Mouse (Mus musculus): ENCODE results near the gene Gpr63. TPM values are rescaled to one million over a fixed set of nuclear protein-coding genes. Genes with fewer than 3 reads are reported as not detected.

Gene Gpr63
- polyA plus RNA-seq (2014; fragmentation: Illumina TruSeq; extraction: RNeasy Lipid Tissue Mini Kit (QIAGEN cat#74804); ENCODE audit: low read depth, low replicate concordance), result 0.32 TPM

DNA sequence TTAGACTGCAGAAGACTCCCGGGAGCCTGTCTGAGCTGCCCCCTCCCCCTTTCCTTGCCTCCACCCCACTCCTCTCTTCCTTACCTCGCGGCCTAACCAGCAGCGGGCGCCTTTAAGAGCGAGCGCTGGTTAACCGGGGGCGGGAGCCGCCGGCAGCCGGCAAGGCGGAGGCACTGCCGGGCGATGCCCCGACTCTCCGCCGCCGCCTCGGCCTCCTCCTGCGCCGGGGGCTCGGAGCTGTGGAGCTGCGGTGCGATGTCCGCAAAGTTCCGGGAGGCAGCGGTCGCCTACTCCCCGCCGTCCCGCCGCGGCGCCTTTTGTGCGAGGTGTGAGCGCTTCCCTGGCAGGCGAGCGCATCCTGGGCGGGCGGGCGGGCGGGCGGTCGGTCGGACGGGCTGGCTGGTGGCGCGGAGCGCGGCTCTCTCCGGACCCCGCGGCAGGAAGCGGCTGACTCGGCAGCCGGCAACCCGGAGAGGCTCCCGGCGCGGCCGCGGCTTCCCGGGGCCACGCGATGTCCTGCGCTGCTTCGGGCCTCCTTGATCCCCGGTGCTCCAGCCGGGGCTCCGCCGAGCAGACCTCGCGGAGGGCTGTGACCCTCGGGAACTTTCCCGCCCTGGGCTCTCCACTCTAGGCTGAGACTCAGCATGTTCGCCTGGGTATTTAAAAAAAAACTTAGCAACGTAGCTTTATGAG lies at the start of gene Gpr63:
TSS of gene Gpr63 (plus strand) at position 109 of the 693 bp plus-strand sequence.

Other genes with a start within 250 kb of the Gpr63 start
- gene Klhl32, start 115.3 kb upstream of the Gpr63 start, polyA plus RNA-seq (2014; fragmentation: Illumina TruSeq; extraction: RNeasy Lipid Tissue Mini Kit (QIAGEN cat#74804); ENCODE audit: low read depth, low replicate concordance), result not detected
- gene Ndufaf4, start 68.3 kb upstream of the Gpr63 start, polyA plus RNA-seq (2014; fragmentation: Illumina TruSeq; extraction: RNeasy Lipid Tissue Mini Kit (QIAGEN cat#74804); ENCODE audit: low read depth, low replicate concordance), result 73.5 TPM